Mouse (Mus musculus): ENCODE measurements around the gene Ppp2r5b. TPM values are rescaled to one million over a fixed set of nuclear protein-coding genes. Genes with fewer than 3 reads are reported as not detected.

The Ppp2r5b gene
- polyA plus RNA-seq, 1 experiment, result 133 TPM

DNA sequence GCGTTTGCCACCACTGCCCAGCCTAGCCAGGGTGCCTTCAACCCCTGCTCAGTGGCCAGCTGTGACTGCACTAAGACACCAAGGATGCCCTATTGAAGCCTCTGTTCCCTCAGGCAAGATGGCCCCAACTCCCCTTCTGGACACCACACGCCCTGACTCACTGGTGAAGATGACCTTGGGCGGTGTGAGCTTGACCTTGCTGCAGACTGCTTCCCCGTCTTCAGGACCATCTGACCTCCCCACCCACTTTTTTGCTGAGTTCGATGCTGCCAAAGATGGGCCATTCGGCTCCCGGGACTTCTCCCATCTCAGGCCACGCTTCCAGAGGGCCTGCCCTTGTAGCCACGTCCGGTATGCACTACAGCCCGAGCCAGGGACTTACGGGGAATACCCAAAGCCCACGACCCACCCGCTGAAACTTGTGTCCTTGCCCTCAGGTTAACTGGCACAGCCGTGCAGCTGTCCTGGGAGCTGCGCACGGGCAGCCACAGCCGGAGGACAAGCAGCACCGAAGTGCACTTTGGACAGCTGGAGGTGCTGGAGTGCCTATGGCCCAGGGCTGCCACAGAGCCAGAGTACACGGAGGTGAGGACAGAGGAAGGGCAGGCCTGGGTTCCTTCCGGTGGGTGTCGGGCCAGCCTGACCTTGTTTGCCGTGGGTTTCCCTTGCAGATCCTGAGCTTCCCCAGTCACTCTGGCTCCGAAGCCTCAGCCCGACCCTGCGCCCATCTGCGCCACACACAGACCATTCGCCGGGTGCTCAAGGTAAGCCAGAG, 12.0 kb upstream of the Ppp2r5b start:
- no peak for TF ChIP-seq POLR2A (IDR thresholded peaks at IDR 0.05; ENCODE audit: borderline replicate concordance, extremely low read depth, insufficient read depth, insufficient read length, poor library complexity, severe bottlenecking)
- TF ChIP-seq CTCF (IDR thresholded peaks at IDR 0.05; ENCODE audit: borderline replicate concordance, extremely low read depth, insufficient read depth, insufficient read length), result no peak
- DNase-seq (ENCODE audit: low read depth), result no peak

DNA sequence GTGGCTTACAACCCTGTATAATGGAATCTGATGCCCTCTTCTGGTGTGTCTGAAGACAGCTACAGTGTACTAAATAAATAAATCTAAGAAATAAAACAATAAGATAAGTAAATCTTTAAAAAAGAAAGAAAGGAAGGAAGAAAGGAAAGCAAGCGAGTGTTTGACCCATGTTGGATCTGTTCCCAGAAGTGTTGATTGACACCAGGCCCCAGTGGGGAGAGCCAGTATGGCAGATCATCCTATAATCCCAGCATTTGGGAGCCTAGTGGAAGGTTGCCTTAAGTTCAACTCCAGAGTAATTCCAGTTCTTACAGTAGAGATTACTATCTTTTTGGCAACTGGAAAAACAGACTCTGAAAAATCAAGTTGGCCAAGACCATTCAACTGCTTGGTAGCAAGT, 10.1 kb upstream of the Ppp2r5b start:
- TF ChIP-seq CTCF (IDR thresholded peaks at IDR 0.05; ENCODE audit: borderline replicate concordance, extremely low read depth, insufficient read depth, insufficient read length), result no peak
- TF ChIP-seq POLR2A (IDR thresholded peaks at IDR 0.05; ENCODE audit: borderline replicate concordance, extremely low read depth, insufficient read depth, insufficient read length, poor library complexity, severe bottlenecking), result no peak
- DNase-seq (ENCODE audit: low read depth), result no peak

- no peak for DNase-seq (ENCODE audit: low read depth)
- TF ChIP-seq CTCF (IDR thresholded peaks at IDR 0.05; ENCODE audit: borderline replicate concordance, extremely low read depth, insufficient read depth, insufficient read length) (no peak), POLR2A (IDR thresholded peaks at IDR 0.05; ENCODE audit: borderline replicate concordance, extremely low read depth, insufficient read depth, insufficient read length, poor library complexity, severe bottlenecking) (no peak)
These were observed 7.6 kb upstream of the Ppp2r5b start for GRCm38 (mm10) chr19:6243226-6243625.

DNA sequence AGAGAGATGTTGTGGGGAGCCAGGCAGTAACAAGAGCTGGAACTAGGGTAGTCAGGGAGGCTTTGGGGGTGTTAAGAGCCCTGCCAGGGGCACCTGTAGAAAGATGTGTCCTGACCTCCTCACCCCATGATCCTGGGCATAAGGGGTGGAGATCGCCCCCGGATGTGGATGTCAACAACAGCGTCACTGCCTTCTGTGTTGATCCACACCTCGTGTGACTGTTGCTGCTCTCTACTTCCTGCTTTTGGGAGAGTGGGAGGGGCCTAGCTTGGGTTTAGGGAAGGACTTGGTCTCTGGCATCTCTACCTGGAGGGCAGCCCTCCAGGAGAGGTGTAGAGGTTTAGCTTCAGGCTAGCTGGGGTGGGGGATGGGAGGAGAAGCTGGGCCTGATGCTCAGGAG, 6.6 kb upstream of the Ppp2r5b start:
- TF ChIP-seq POLR2A (IDR thresholded peaks at IDR 0.05; ENCODE audit: borderline replicate concordance, extremely low read depth, insufficient read depth, insufficient read length, poor library complexity, severe bottlenecking) (no peak), CTCF (IDR thresholded peaks at IDR 0.05; ENCODE audit: borderline replicate concordance, extremely low read depth, insufficient read depth, insufficient read length) (no peak)
- peak; percentile 15 for DNase-seq (ENCODE audit: low read depth)

DNA sequence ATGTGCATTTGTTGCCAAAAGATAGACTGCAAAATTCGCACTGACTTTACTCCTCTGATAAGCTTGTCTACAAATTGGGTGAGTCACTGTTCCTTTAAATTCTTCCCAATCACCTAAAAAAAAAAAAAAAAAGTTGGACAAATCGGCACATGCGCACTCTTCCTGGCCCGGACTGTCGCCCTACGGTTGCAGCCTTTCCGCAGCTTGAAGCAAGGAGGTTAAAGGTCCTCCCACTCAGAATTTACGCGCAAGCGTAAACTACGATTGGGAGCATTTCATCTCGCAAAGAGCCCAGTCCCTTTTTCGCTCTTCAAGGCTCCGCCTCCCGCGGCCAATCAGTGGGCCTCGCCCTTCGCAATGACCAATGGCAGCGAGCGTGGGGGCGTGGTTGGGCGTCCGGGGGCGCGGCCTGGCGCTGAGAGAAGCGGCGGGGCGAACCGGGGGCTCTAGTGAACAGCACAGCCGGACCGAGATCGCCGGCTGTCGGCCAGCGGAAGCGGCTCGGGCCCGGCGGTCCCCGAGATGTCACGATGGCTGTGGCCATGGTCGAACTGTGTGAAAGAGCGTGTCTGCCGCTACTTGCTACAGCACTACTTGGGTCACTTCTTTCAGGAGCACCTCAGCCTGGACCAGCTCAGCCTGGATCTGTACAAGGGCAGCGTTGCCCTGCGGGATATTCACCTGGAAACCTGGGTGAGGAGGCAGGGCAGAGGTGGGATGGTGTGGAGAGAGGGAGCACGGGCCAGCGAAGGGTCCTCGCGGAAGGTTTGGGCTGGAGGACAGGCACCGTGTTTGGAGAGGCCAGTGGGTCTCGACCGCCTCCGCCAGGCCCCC, 5.8 kb upstream of the Ppp2r5b start, which contains the start of gene Atg2a:
Atg2a (plus strand) TSS at position 395 of the 834 bp plus-strand sequence.
- TF ChIP-seq CTCF (IDR thresholded peaks at IDR 0.05; ENCODE audit: borderline replicate concordance, extremely low read depth, insufficient read depth, insufficient read length), result no peak
- peak; percentile 55; the same call in 1 of the 2 replicates for TF ChIP-seq POLR2A (IDR thresholded peaks at IDR 0.05; ENCODE audit: borderline replicate concordance, extremely low read depth, insufficient read depth, insufficient read length, poor library complexity, severe bottlenecking)
- peak; percentile 100 for DNase-seq (ENCODE audit: low read depth)

GRCm38 (mm10) chr19:6240725-6241124, 5.1 kb upstream of the Ppp2r5b start:
- TF ChIP-seq POLR2A (IDR thresholded peaks at IDR 0.05; ENCODE audit: borderline replicate concordance, extremely low read depth, insufficient read depth, insufficient read length, poor library complexity, severe bottlenecking), result no peak
- no peak for TF ChIP-seq CTCF (IDR thresholded peaks at IDR 0.05; ENCODE audit: borderline replicate concordance, extremely low read depth, insufficient read depth, insufficient read length)
- no peak for DNase-seq (ENCODE audit: low read depth)

- no peak for DNase-seq (ENCODE audit: low read depth)
- no peak for TF ChIP-seq POLR2A (IDR thresholded peaks at IDR 0.05; ENCODE audit: borderline replicate concordance, extremely low read depth, insufficient read depth, insufficient read length, poor library complexity, severe bottlenecking)
- no peak for TF ChIP-seq CTCF (IDR thresholded peaks at IDR 0.05; ENCODE audit: borderline replicate concordance, extremely low read depth, insufficient read depth, insufficient read length)
These were observed 4.5 kb upstream of the Ppp2r5b start for GRCm38 (mm10) chr19:6240136-6240535.

GRCm38 (mm10) chr19:6238740-6239139, 3.1 kb upstream of the Ppp2r5b start:
- DNase-seq (ENCODE audit: low read depth), result no peak
- TF ChIP-seq POLR2A (IDR thresholded peaks at IDR 0.05; ENCODE audit: borderline replicate concordance, extremely low read depth, insufficient read depth, insufficient read length, poor library complexity, severe bottlenecking) (no peak), CTCF (IDR thresholded peaks at IDR 0.05; ENCODE audit: borderline replicate concordance, extremely low read depth, insufficient read depth, insufficient read length) (no peak)

- DNase-seq (ENCODE audit: low read depth), result no peak
These were observed 1.2 kb upstream of the Ppp2r5b start for GRCm38 (mm10) chr19:6236842-6237241.

GRCm38 (mm10) chr19:6236053-6236441, 375 bp upstream of the Ppp2r5b start:
- peak; percentile 98 for DNase-seq (ENCODE audit: low read depth)
- no peak for TF ChIP-seq POLR2A (IDR thresholded peaks at IDR 0.05; ENCODE audit: borderline replicate concordance, extremely low read depth, insufficient read depth, insufficient read length, poor library complexity, severe bottlenecking)
- TF ChIP-seq CTCF (IDR thresholded peaks at IDR 0.05; ENCODE audit: borderline replicate concordance, extremely low read depth, insufficient read depth, insufficient read length), result no peak

More at GRCm38 (mm10) chr19:6236842-6237241, 1.2 kb upstream of the Ppp2r5b start:
- TF ChIP-seq CTCF (IDR thresholded peaks at IDR 0.05; ENCODE audit: borderline replicate concordance, extremely low read depth, insufficient read depth, insufficient read length) (no peak), POLR2A (IDR thresholded peaks at IDR 0.05; ENCODE audit: borderline replicate concordance, extremely low read depth, insufficient read depth, insufficient read length, poor library complexity, severe bottlenecking) (no peak)

DNA sequence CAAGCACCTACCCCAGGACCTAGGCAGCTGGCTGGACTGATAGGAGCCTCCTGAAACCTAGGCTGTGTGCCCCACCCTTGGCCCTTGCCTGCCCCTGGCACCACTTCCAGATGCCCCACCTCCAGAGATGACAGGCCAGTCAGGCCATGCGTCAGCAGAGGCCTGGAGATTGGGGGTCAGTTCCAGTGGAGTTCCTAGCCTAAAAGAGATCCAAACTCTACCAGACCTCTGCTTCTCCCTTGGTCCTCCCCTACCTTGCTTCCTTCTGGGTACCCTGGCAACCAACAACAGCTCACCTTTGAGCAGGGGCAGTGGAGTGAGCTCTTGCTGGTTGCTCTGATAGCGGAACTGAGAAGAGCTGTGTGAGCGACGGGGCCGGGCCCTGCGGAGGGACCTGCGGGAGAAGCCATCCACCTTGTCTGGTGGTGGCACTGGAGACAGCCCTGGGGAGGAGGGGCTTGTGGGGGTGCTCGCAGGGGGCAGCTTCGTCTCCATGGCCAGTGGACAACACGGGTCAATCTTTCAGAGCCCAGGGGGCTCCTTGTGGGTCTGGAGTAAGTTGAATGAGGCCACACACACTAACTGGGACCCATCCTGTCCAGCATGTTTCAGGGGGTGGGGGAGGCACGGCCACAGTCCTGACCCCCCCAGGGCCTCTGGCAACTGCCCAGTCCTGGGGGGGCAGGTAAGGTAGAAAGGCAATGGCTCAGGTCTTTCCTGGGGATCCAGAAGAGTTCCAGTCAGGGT, 1.2 kb downstream of the Ppp2r5b start:
- DNase-seq (ENCODE audit: low read depth), result no peak
- TF ChIP-seq CTCF (IDR thresholded peaks at IDR 0.05; ENCODE audit: borderline replicate concordance, extremely low read depth, insufficient read depth, insufficient read length), result no peak
- TF ChIP-seq POLR2A (IDR thresholded peaks at IDR 0.05; ENCODE audit: borderline replicate concordance, extremely low read depth, insufficient read depth, insufficient read length, poor library complexity, severe bottlenecking), result no peak

Data from brain, embryonic 14.5 days (tissue).